Mouse (Mus musculus): ENCODE results near the gene Ccdc89. TPM values are rescaled to one million over a fixed set of nuclear protein-coding genes. Genes with fewer than 3 reads are reported as not detected.

Ccdc89 gene
- total RNA-seq (2021) = under 1 TPM in 1 of 2 experiments, not detected in 1; 0.29 TPM
- long read RNA-seq, experiment 1 = 0 reads
- long read RNA-seq, experiment 2 = 0 reads

GRCm38 (mm10) chr7:90426020-90427001 lies at the start of gene Ccdc89:
TSS of gene Ccdc89 (plus strand) at chr7:90426577.
- intact Hi-C loops (cut with DNase I) = no loop called here
- DNase-seq = peak; percentile 75 to 85

GRCm38 (mm10) chr7:90384411-90384810 lies 42.0 kb upstream of the Ccdc89 start:
- no peak for DNase-seq
- intact Hi-C loops (cut with DNase I) = no loop called here

- intact Hi-C loops (cut with DNase I) = no loop called here
- DNase-seq = peak; percentile 22 to 26
Observed at GRCm38 (mm10) chr7:90386885-90387459, 39.4 kb upstream of the Ccdc89 start.

- intact Hi-C loops (cut with DNase I) = no loop called here
Observed at GRCm38 (mm10) chr7:90389765-90390164, 36.6 kb upstream of the Ccdc89 start.

GRCm38 (mm10) chr7:90395073-90395472 lies 31.3 kb upstream of the Ccdc89 start:
- intact Hi-C loops (cut with DNase I) = no loop called here
- DNase-seq = no peak

More at GRCm38 (mm10) chr7:90389765-90390164, 36.6 kb upstream of the Ccdc89 start:
- DNase-seq = no peak

GRCm38 (mm10) chr7:90395928-90396327 lies 30.4 kb upstream of the Ccdc89 start:
- DNase-seq = no peak
- intact Hi-C loops (cut with DNase I) = no loop called here

- intact Hi-C loops (cut with DNase I) = loop anchor here (1.0 to 2.0 kb wide), 2 partner anchors 10 to 129 kb away; no protein-coding TSS in a partner anchor
- peak; percentile 68 to 80 for DNase-seq
Observed at GRCm38 (mm10) chr7:90409934-90410333, 16.4 kb upstream of the Ccdc89 start.

GRCm38 (mm10) chr7:90427006-90427405 lies 629 bp downstream of the Ccdc89 start:
- peak; percentile 28 to 30 for DNase-seq
- intact Hi-C loops (cut with DNase I) = no loop called here

GRCm38 (mm10) chr7:90432221-90432620 lies 5.8 kb downstream of the Ccdc89 start:
- intact Hi-C loops (cut with DNase I) = no loop called here

GRCm38 (mm10) chr7:90440044-90440443 lies 13.7 kb downstream of the Ccdc89 start:
- intact Hi-C loops (cut with DNase I) = loop anchor here (10.0 kb wide), 1 partner anchor 295 kb away; no protein-coding TSS in a partner anchor

More at GRCm38 (mm10) chr7:90432221-90432620, 5.8 kb downstream of the Ccdc89 start:
- DNase-seq = no peak

GRCm38 (mm10) chr7:90442070-90442469 lies 15.7 kb downstream of the Ccdc89 start:
- intact Hi-C loops (cut with DNase I) = loop anchor here (10.0 kb wide), 1 partner anchor 297 kb away; no protein-coding TSS in a partner anchor
- no peak for DNase-seq

More at GRCm38 (mm10) chr7:90440044-90440443, 13.7 kb downstream of the Ccdc89 start:
- no peak for DNase-seq

GRCm38 (mm10) chr7:90442518-90443080 lies 16.2 kb downstream of the Ccdc89 start, which contains the start of gene Crebzf:
TSS of gene Crebzf (plus strand) at chr7:90442729.
- intact Hi-C loops (cut with DNase I) = loop anchor here (1.0 to 10.0 kb wide), 2 partner anchors 34 to 298 kb away; partner anchors contain the start of genes Dlg2 and Tmem126b
- peak; percentile 96 for DNase-seq

GRCm38 (mm10) chr7:90443101-90444091 lies 17.0 kb downstream of the Ccdc89 start:
- intact Hi-C loops (cut with DNase I) = loop anchor here (1.0 to 10.0 kb wide), 3 partner anchors 13 to 299 kb away; partner anchors contain the start of genes Dlg2 and Tmem126b
- DNase-seq = peak; percentile 74 to 80

GRCm38 (mm10) chr7:90444206-90444605 lies 17.8 kb downstream of the Ccdc89 start:
- intact Hi-C loops (cut with DNase I) = loop anchor here (1.0 to 10.0 kb wide), 2 partner anchors 12 to 299 kb away; no protein-coding TSS in a partner anchor
- DNase-seq = no peak

GRCm38 (mm10) chr7:90456149-90456844 lies 29.9 kb downstream of the Ccdc89 start:
- intact Hi-C loops (cut with DNase I) = loop anchor here (1.0 kb wide), 1 partner anchor 12 kb away; no protein-coding TSS in a partner anchor

GRCm38 (mm10) chr7:90456845-90457468 lies 30.6 kb downstream of the Ccdc89 start, which contains the start of gene Tmem126a:
TSS of gene Tmem126a (minus strand) at chr7:90457229.
- intact Hi-C loops (cut with DNase I) = loop anchor here (1.0 kb wide), 1 partner anchor 13 kb away; no protein-coding TSS in a partner anchor
- peak; percentile 82 to 85 for DNase-seq

More at GRCm38 (mm10) chr7:90456149-90456844, 29.9 kb downstream of the Ccdc89 start:
- DNase-seq = no peak

GRCm38 (mm10) chr7:90457517-90457916 lies 31.1 kb downstream of the Ccdc89 start:
- intact Hi-C loops (cut with DNase I) = no loop called here
- DNase-seq = no peak

GRCm38 (mm10) chr7:90460330-90460729 lies 34.0 kb downstream of the Ccdc89 start:
- intact Hi-C loops (cut with DNase I) = no loop called here
- no peak for DNase-seq
